Comparison of ENCODE assay signal across 8 mouse cellular contexts in the genomic region with DNA sequence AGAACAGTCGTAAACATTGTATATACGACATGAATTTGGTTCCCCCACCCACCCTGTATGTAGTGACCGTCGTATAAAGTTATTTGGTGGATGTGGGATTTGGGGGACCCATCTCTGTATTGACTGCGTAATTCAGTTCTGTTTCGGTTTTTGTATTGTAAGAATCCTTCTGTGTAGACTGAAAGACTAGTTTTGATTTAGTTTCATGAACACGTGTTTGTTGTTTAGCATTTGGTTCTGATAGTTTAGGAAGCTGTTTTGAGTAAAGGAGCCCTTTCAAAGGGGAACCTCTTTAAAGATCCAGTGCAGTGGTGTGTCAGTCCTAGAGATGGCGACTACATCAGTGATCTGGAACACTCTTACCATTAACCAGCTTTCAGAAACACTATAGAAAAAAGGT. TPM values are rescaled to one million over a fixed set of nuclear protein-coding genes. Genes with fewer than 3 reads are reported as not detected.
DNase-seq lines count a peak whose midpoint lies in the region; TF ChIP-seq lines count a peak whose summit lies in the region.

No protein-coding gene starts in this region.

- peaks cover 39% of the 10 kb centered on the region for H3K4me1 ChIP-seq in heart, embryonic 10.5 days
- H3K4me1 ChIP-seq in E14TG2a.4 (replicated peaks; ENCODE audit: low read depth, low read length) = peaks cover 43% of the 10 kb centered on the region
- peaks cover 32% of the 10 kb centered on the region for H3K4me1 ChIP-seq in hindbrain, embryonic 10.5 days (replicated peaks)
- H3K4me1 ChIP-seq in midbrain, embryonic 10.5 days = peaks cover 36% of the 10 kb centered on the region

- no peaks in the 10 kb centered on the region for H3K9me3 ChIP-seq in heart, embryonic 10.5 days
- H3K9me3 ChIP-seq in E14TG2a.4 (ENCODE audit: low read length) = no peaks in the 10 kb centered on the region
- H3K9me3 ChIP-seq in hindbrain, embryonic 10.5 days = no peaks in the 10 kb centered on the region
- H3K9me3 ChIP-seq in midbrain, embryonic 10.5 days (replicated peaks) = no peaks in the 10 kb centered on the region

- no peaks in the 10 kb centered on the region for H3K27me3 ChIP-seq in heart, embryonic 10.5 days (ENCODE audit: insufficient read depth, poor library complexity, severe bottlenecking)
- H3K27me3 ChIP-seq in E14TG2a.4 (ENCODE audit: insufficient read depth, low read length) = 0 out of 2 replicates have a peak, but pooled peaks cover 6% of the 10 kb centered on the region
- no peaks in the 10 kb centered on the region for H3K27me3 ChIP-seq in hindbrain, embryonic 10.5 days (ENCODE audit: insufficient read depth, poor library complexity, severe bottlenecking)
- no peaks in the 10 kb centered on the region; the same call in 1 of the 2 replicates for H3K27me3 ChIP-seq in midbrain, embryonic 10.5 days (ENCODE audit: low read depth, poor library complexity, severe bottlenecking)

- intact Hi-C loops in heart, postnatal 14 days (cut with DNase I) = loop anchor here (5.0 to 10.0 kb wide), 5 partner anchors 78 to 1595 kb away; partner anchors contain the start of genes Osmr and Rpl37
- intact Hi-C loops in left cerebral cortex, postnatal 10 days (cut with DNase I) = no loop called here

- DNase-seq in heart, embryonic 10.5 days (ENCODE audit: low spot score) = no peak
- no peak for DNase-seq in heart, postnatal 14 days
- no peak for DNase-seq in hindbrain, embryonic 10.5 days (ENCODE audit: low spot score)
- DNase-seq in midbrain, embryonic 10.5 days (ENCODE audit: low spot score) = no peak
- DNase-seq in left cerebral cortex, postnatal 10 days (ENCODE audit: extremely low spot score in 1 of 2, low spot score in 2 of 2) = no peak
- no peak for DNase-seq in adrenal gland, postnatal 36 days
- no peak for DNase-seq in thymus, postnatal 25 days

- H3K36me3 ChIP-seq in heart, embryonic 10.5 days = no peaks in the 10 kb centered on the region
- no peaks in the 10 kb centered on the region for H3K36me3 ChIP-seq in E14TG2a.4 (ENCODE audit: insufficient read depth, low read length)
- H3K36me3 ChIP-seq in hindbrain, embryonic 10.5 days = no peaks in the 10 kb centered on the region
- no peaks in the 10 kb centered on the region for H3K36me3 ChIP-seq in midbrain, embryonic 10.5 days

- peak overlapping the region; percentile 94 for H3K4me3 ChIP-seq in heart, embryonic 10.5 days
- peak overlapping the region; percentile 93 for H3K4me3 ChIP-seq in E14TG2a.4 (replicated peaks; ENCODE audit: low read length)
- H3K4me3 ChIP-seq in hindbrain, embryonic 10.5 days = peak overlapping the region; percentile 96
- H3K4me3 ChIP-seq in midbrain, embryonic 10.5 days = peak overlapping the region; percentile 91

- TF ChIP-seq CTCF in E14TG2a.4 (conservative IDR thresholded peaks at IDR 0.05; ENCODE audit: low read length) = no peak

- no peak overlapping the region; the same call in 1 of the 2 replicates for H3K27ac ChIP-seq in heart, embryonic 10.5 days
- peak overlapping the region; percentile 96 for H3K27ac ChIP-seq in hindbrain, embryonic 10.5 days
- H3K27ac ChIP-seq in midbrain, embryonic 10.5 days (replicated peaks) = peak overlapping the region; percentile 96; the same call in 1 of the 2 replicates

- WGBS in heart, embryonic 10.5 days = 22% methylated on average over 8 of the region's 8 CpGs
- WGBS in hindbrain, embryonic 10.5 days = 23% methylated on average over 8 of the region's 8 CpGs
- 25% methylated on average over 8 of the region's 8 CpGs for WGBS in midbrain, embryonic 10.5 days

RNA-seq across cellular contexts. Expression of gene Rictor, which starts 1.4 kb away (rescaled TPM):
- 34.0 and 35.1 TPM in 2 replicates for polyA plus RNA-seq in heart, embryonic 10.5 days (2016; fragmentation: Nextera tagmentation; extraction: Ambion mirVana)
- total RNA-seq in heart, postnatal 14 days (2021) = 10 to 100 TPM; 15.7 to 16.5 TPM
- 38.1 and 38.3 TPM in 2 replicates for polyA plus RNA-seq in hindbrain, embryonic 10.5 days (2016; fragmentation: Nextera tagmentation; extraction: Ambion mirVana)
- 37.9 and 41.9 TPM in 2 replicates for polyA plus RNA-seq in midbrain, embryonic 10.5 days (2016; fragmentation: Nextera tagmentation; extraction: Ambion mirVana)
- total RNA-seq in left cerebral cortex, postnatal 10 days (2021) = 10 to 100 TPM; 33.9 to 34.2 TPM
- 10 to 100 TPM; 25.6 to 25.7 TPM for total RNA-seq in adrenal gland, postnatal 36 days (2021)
